Mouse (Mus musculus) CH12.LX (cell line): ENCODE measurements around the gene Hltf. TPM values are rescaled to one million over a fixed set of nuclear protein-coding genes. Genes with fewer than 3 reads are reported as not detected.

Experiments used
- DNase-seq: peaks from one replicate; pipeline ENCODE4 v3.0.0-alpha.2; 2013; ENCODE audit errors: extremely low read depth
- H3K27ac ChIP-seq: 2 replicates; pipeline ENCODE4 v1.5.1; 2012; ENCODE audit warnings: low read depth, mild to moderate bottlenecking, control low read depth, moderate library complexity; ENCODE audit not compliant: insufficient read depth
- H3K27me3 ChIP-seq: replicated peaks from 2 replicates; pipeline ENCODE3; 2012; ENCODE audit warnings: inconsistent platforms
- H3K36me3 ChIP-seq, 2 experiments: replicated peaks in 1 of 2; 2 replicates each; pipeline versions ENCODE3 to v1.6.1; 2012; ENCODE audit warnings: inconsistent platforms in 1 of 2, low read length in 1 of 2, mild to moderate bottlenecking in 1 of 2, mixed read lengths in 1 of 2, moderate library complexity in 1 of 2; ENCODE audit not compliant: control insufficient read depth in 1 of 2, insufficient read depth in 1 of 2
- H3K4me1 ChIP-seq, 2 experiments: 2 replicates each; pipeline ENCODE4 v1.6.1; 2012; ENCODE audit warnings: inconsistent platforms in 1 of 2, moderate library complexity in 1 of 2; ENCODE audit not compliant: insufficient read depth in 2 of 2, control insufficient read depth in 1 of 2
- H3K4me2 ChIP-seq: 2 replicates; pipeline ENCODE4 v1.6.1; 2012; ENCODE audit warnings: low read depth, mild to moderate bottlenecking, control low read depth; ENCODE audit not compliant: poor library complexity, insufficient read depth, severe bottlenecking
- H3K4me3 ChIP-seq, 3 experiments: fragments of 150-350 bp in 1 of 3; sonication (generic) in 1 of 3; replicated peaks in 1 of 3; 2 replicates each; pipeline versions ENCODE3 to v1.5.1; 2011 to 2012; ENCODE audit warnings: low read depth in 2 of 3, low read length in 2 of 3, mild to moderate bottlenecking in 2 of 3, moderate library complexity in 2 of 3, control low read depth in 1 of 3, improper control_type of control experiment in 1 of 3, inconsistent platforms in 1 of 3, mixed read lengths in 1 of 3; ENCODE audit not compliant: poor library complexity in 1 of 3
- H3K79me2 ChIP-seq: replicated peaks from 2 replicates; pipeline ENCODE4 v1.6.1; 2012; ENCODE audit warnings: mild to moderate bottlenecking, moderate library complexity; ENCODE audit not compliant: control insufficient read depth, poor library complexity, insufficient read depth, severe bottlenecking; ENCODE audit errors: extremely low read depth
- H3K9ac ChIP-seq: 2 replicates; pipeline ENCODE4 v1.6.1; 2012; ENCODE audit warnings: low read depth, mild to moderate bottlenecking, control low read depth, moderate library complexity; ENCODE audit not compliant: insufficient read depth
- H3K9me3 ChIP-seq: replicated peaks from 2 replicates; pipeline ENCODE3; 2012; ENCODE audit warnings: low read length, inconsistent platforms, mixed read lengths
- BHLHE40 ChIP-seq: IDR thresholded peaks from 2 replicates; pipeline ENCODE4 v1.6.1; 2011; ENCODE audit warnings: mild to moderate bottlenecking, low read depth, low read length, improper control_type of control experiment
- CHD1 ChIP-seq: IDR thresholded peaks from 2 replicates; pipeline ENCODE4 v1.6.1; 2012; ENCODE audit warnings: low read depth, low read length, improper control_type of control experiment, inconsistent platforms
- CHD2 ChIP-seq: IDR thresholded peaks from 2 replicates; pipeline ENCODE4 v1.6.1; 2011; ENCODE audit warnings: low read length, improper control_type of control experiment
- CTCF ChIP-seq, 2 experiments: IDR thresholded peaks in 1 of 2; conservative IDR thresholded peaks in 1 of 2; 2 replicates each; pipeline ENCODE4 v1.5.1; 2011 to 2012; ENCODE audit warnings: low read depth in 2 of 2, low read length in 2 of 2, improper control_type of control experiment in 1 of 2, inconsistent platforms in 1 of 2, mild to moderate bottlenecking in 1 of 2, moderate library complexity in 1 of 2
- E2F4 ChIP-seq: IDR thresholded peaks from 2 replicates; pipeline ENCODE4 v1.6.1; 2011; ENCODE audit warnings: low read depth, low read length, improper control_type of control experiment; ENCODE audit not compliant: insufficient replicate concordance
- ELF1 ChIP-seq: IDR thresholded peaks from 2 replicates; pipeline ENCODE4 v1.6.1; 2014; ENCODE audit warnings: low read depth, mild to moderate bottlenecking, inconsistent platforms, low read length, improper control_type of control experiment
- EP300 ChIP-seq: IDR thresholded peaks from 2 replicates; pipeline ENCODE4 v1.6.1; 2011; ENCODE audit warnings: low read length, improper control_type of control experiment
- GABPA ChIP-seq: IDR thresholded peaks from 2 replicates; pipeline ENCODE4 v1.6.1; 2012; ENCODE audit warnings: low read depth, low read length, improper control_type of control experiment, inconsistent platforms; ENCODE audit not compliant: insufficient replicate concordance
- HCFC1 ChIP-seq: IDR thresholded peaks from 2 replicates; pipeline ENCODE4 v1.6.1; 2012; ENCODE audit warnings: low read depth, mild to moderate bottlenecking, inconsistent platforms, low read length, improper control_type of control experiment
- IRF4 ChIP-seq: IDR thresholded peaks from 2 replicates; pipeline ENCODE4 v1.6.1; 2014; ENCODE audit warnings: low read depth, mild to moderate bottlenecking, inconsistent platforms, low read length, improper control_type of control experiment
- JUND ChIP-seq: conservative IDR thresholded peaks from 2 replicates; pipeline ENCODE4 v1.6.1; 2011; ENCODE audit warnings: low read depth, low read length, improper control_type of control experiment
- KAT2A ChIP-seq: IDR thresholded peaks from 2 replicates; pipeline ENCODE4 v1.6.1; 2012; ENCODE audit warnings: low read length, improper control_type of control experiment, inconsistent platforms; ENCODE audit not compliant: insufficient replicate concordance
- MAX ChIP-seq: IDR thresholded peaks from 2 replicates; pipeline ENCODE4 v1.6.1; 2011; ENCODE audit warnings: low read length, improper control_type of control experiment
- MAZ ChIP-seq: IDR thresholded peaks from 2 replicates; pipeline ENCODE4 v1.6.1; 2012; ENCODE audit warnings: low read depth, mild to moderate bottlenecking, inconsistent platforms, low read length, improper control_type of control experiment, moderate library complexity
- MXI1 ChIP-seq: IDR thresholded peaks from 2 replicates; pipeline ENCODE4 v1.6.1; 2011; ENCODE audit warnings: mild to moderate bottlenecking, low read depth, low read length, improper control_type of control experiment
- MYC ChIP-seq: IDR thresholded peaks from 2 replicates; pipeline ENCODE4 v1.6.1; 2011; ENCODE audit warnings: low read depth, mild to moderate bottlenecking, improper control_type of control experiment, low read length
- NELFE ChIP-seq: IDR thresholded peaks from 2 replicates; pipeline ENCODE4 v1.6.1; 2011; ENCODE audit warnings: low read depth, low read length, improper control_type of control experiment
- NRF1 ChIP-seq: IDR thresholded peaks from 2 replicates; pipeline ENCODE4 v1.6.1; 2014; ENCODE audit warnings: low read depth, mild to moderate bottlenecking, inconsistent platforms, low read length, improper control_type of control experiment, moderate library complexity
- PAX5 ChIP-seq: IDR thresholded peaks from 2 replicates; pipeline ENCODE4 v1.6.1; 2012; ENCODE audit warnings: low read length, inconsistent platforms, mixed read lengths
- POLR2A ChIP-seq: IDR thresholded peaks from 2 replicates; pipeline ENCODE4 v1.6.1; 2011; ENCODE audit warnings: low read depth, mild to moderate bottlenecking, improper control_type of control experiment, low read length
- POLR2AphosphoS2 ChIP-seq: IDR thresholded peaks from 2 replicates; pipeline ENCODE4 v1.6.1; 2011; ENCODE audit warnings: low read depth, low read length, improper control_type of control experiment
- RCOR1 ChIP-seq: conservative IDR thresholded peaks from 2 replicates; pipeline ENCODE4 v1.6.1; 2012; ENCODE audit warnings: low read depth, mild to moderate bottlenecking, inconsistent platforms, low read length, improper control_type of control experiment
- SIN3A ChIP-seq: IDR thresholded peaks from 2 replicates; pipeline ENCODE4 v1.6.1; 2012; ENCODE audit warnings: low read length, improper control_type of control experiment, inconsistent platforms
- TBP ChIP-seq: conservative IDR thresholded peaks from 2 replicates; pipeline ENCODE4 v1.6.1; 2011; ENCODE audit warnings: low read depth, low read length, improper control_type of control experiment
- TCF12 ChIP-seq: IDR thresholded peaks from 2 replicates; pipeline ENCODE4 v1.6.1; 2014; ENCODE audit warnings: low read depth, mild to moderate bottlenecking, inconsistent platforms, low read length, improper control_type of control experiment
- USF1 ChIP-seq: IDR thresholded peaks from 2 replicates; pipeline ENCODE4 v1.6.1; 2014; ENCODE audit warnings: low read depth, mild to moderate bottlenecking, inconsistent platforms, low read length, improper control_type of control experiment
- USF2 ChIP-seq: conservative IDR thresholded peaks from 2 replicates; pipeline ENCODE4 v1.6.1; 2011; ENCODE audit warnings: low read depth, low read length, improper control_type of control experiment
- ZC3H11A ChIP-seq: IDR thresholded peaks from 2 replicates; pipeline ENCODE4 v1.6.1; 2012; ENCODE audit warnings: low read depth, mild to moderate bottlenecking, inconsistent platforms, low read length, improper control_type of control experiment
- ZKSCAN1 ChIP-seq: IDR thresholded peaks from 2 replicates; pipeline ENCODE4 v1.6.1; 2012; ENCODE audit warnings: low read depth, inconsistent platforms, low read length, improper control_type of control experiment, borderline replicate concordance
- ZNF384 ChIP-seq: IDR thresholded peaks from 2 replicates; pipeline ENCODE4 v1.6.1; 2012; ENCODE audit warnings: low read depth, low read length, improper control_type of control experiment, inconsistent platforms
- dilution Hi-C: fragments of 300-500 bp; cut with MboI; formaldehyde crosslinking; loops from 2 replicates; pipeline ENCODE4 v1.14.3; 2020; ENCODE audit warnings: low sequenced_read_pairs; ENCODE audit not compliant: extremely low pct_unique_long_range_greater_than_20kb, extremely low pct_ligation_motif_present
- in situ Hi-C: fragments of 300-500 bp; cut with MboI; formaldehyde crosslinking; loops from 3 replicates; pipeline ENCODE4 v1.14.3; 2019; ENCODE audit warnings: low sequenced_read_pairs, low pct_ligation_motif_present, low pct_unique_long_range_greater_than_20kb, mixed read lengths
- polyA plus RNA-seq: library from polyadenylated mRNA; unstranded; fragments of >175 nt; gene quantifications from 2 replicates; pipeline ENCODE4 v1.2.1, GENCODE M21; 2012; ENCODE audit warnings: low read depth; ENCODE audit not compliant: insufficient read length
- total RNA-seq, 2 experiments: library from RNA; depleted of rRNA; stranded (reverse); fragments of 300-350 nt in 1 of 2; fragments of >200 nt in 1 of 2; gene quantifications; 2 replicates each; pipeline ENCODE4 v1.2.3; 2012 to 2014

Hltf gene
- total and polyA plus RNA-seq, 3 experiments = 18.9 to 37.1 (median 19.4) TPM

- dilution Hi-C loops = no loop called here
- DNase-seq = peak; percentile 11
- H3K27ac ChIP-seq = no peak overlapping the region
Measured at GRCm38 (mm10) chr3:20058197-20058541, 558 bp downstream of the Hltf start.

GRCm38 (mm10) chr3:20076145-20077053 lies 18.8 kb downstream of the Hltf start:
- peak; percentile 42 for DNase-seq
- dilution Hi-C loops = no loop called here
- Histone ChIP-seq H3K9ac (no peak overlapping the region), H3K79me2 (no peaks in the 10 kb centered on the region; the same call in 1 of the 2 replicates), H3K4me3 (peak overlapping the region in 1 of 3 experiments; percentile 2), H3K9me3 (no peaks in the 10 kb centered on the region), H3K27ac (peak overlapping the region; percentile 30), H3K4me1 (peaks cover 0 to 5% of the 10 kb centered on the region in 2 experiments; a peak in 2 of 4 replicates), H3K36me3 (peaks cover 27 to 46% of the 10 kb centered on the region in 2 experiments), H3K27me3 (no peaks in the 10 kb centered on the region), H3K4me2 (peak overlapping the region; percentile 34)
- in situ Hi-C loops = loop anchor here (10.0 kb wide), 1 partner anchor 108 kb away; no protein-coding TSS in a partner anchor
- TF ChIP-seq E2F4 = no peak
- no peak for TF ChIP-seq HCFC1
- peak; percentile 55; the same call in 1 of the 2 replicates for TF ChIP-seq TBP
- TF ChIP-seq GABPA = no peak
- TF ChIP-seq KAT2A = no peak
- TF ChIP-seq BHLHE40 = no peak
- no peak for TF ChIP-seq ELF1
- peak in 1 of 2 experiments; percentile 94; a peak in 2 of 4 replicates for TF ChIP-seq CTCF (conservative IDR thresholded peaks at IDR 0.05 in 1 of 2, IDR thresholded peaks at IDR 0.05 in 1 of 2; ENCODE audit: low read depth in 2 of 2, low read length in 2 of 2)
- peak; percentile 77 for TF ChIP-seq MAX
- no peak; the same call in 1 of the 2 replicates for TF ChIP-seq IRF4
- TF ChIP-seq POLR2A = no peak
- no peak for TF ChIP-seq TCF12
- no peak for TF ChIP-seq NRF1
- TF ChIP-seq JUND = peak; percentile 43; the same call in 1 of the 2 replicates
- no peak for TF ChIP-seq CHD1
- no peak for TF ChIP-seq PAX5
- TF ChIP-seq USF2 = no peak
- no peak for TF ChIP-seq POLR2AphosphoS2
- TF ChIP-seq EP300 = no peak
- no peak for TF ChIP-seq MAZ
- TF ChIP-seq ZKSCAN1 = no peak
- no peak for TF ChIP-seq CHD2
- TF ChIP-seq USF1 = no peak
- peak; percentile 73; the same call in 1 of the 2 replicates for TF ChIP-seq MXI1

More at GRCm38 (mm10) chr3:20058197-20058541, 558 bp downstream of the Hltf start:
- in situ Hi-C loops = loop anchor here (25.0 kb wide), 1 partner anchor 146 kb away; no protein-coding TSS in a partner anchor
- peak overlapping the region; percentile 65 for H3K9ac ChIP-seq
- peak overlapping the region; percentile 73 to 95 (median 88) for H3K4me3 ChIP-seq
- peaks cover 2 to 21% of the 10 kb centered on the region in 2 experiments; a peak in 3 of 4 replicates for H3K4me1 ChIP-seq
- H3K36me3 ChIP-seq = peaks cover 10 to 18% of the 10 kb centered on the region in 2 experiments
- H3K4me2 ChIP-seq = peak overlapping the region; percentile 88
- H3K9me3 ChIP-seq = no peaks in the 10 kb centered on the region
- no peaks in the 10 kb centered on the region for H3K27me3 ChIP-seq
- TF ChIP-seq POLR2AphosphoS2 (no peak), TBP (no peak), ZKSCAN1 (no peak), KAT2A (no peak), NELFE (no peak), ELF1 (no peak), NRF1 (no peak), MYC (no peak), RCOR1 (no peak), JUND (no peak), CTCF (conservative IDR thresholded peaks at IDR 0.05 in 1 of 2, IDR thresholded peaks at IDR 0.05 in 1 of 2; ENCODE audit: low read depth in 2 of 2, low read length in 2 of 2) (no peak), ZNF384 (no peak), MAX (no peak), SIN3A (no peak), USF1 (no peak), ZC3H11A (no peak), CHD2 (no peak), IRF4 (no peak)
- TF ChIP-seq, all 38 proteins: peak for 0
- peaks cover 12% of the 10 kb centered on the region for H3K79me2 ChIP-seq
